Mouse (Mus musculus): ENCODE data around the gene Gpsm1. TPM values are rescaled to one million over a fixed set of nuclear protein-coding genes. Genes with fewer than 3 reads are reported as not detected.
A peak's percentile ranks its signal among the peaks of the same experiment; 100 is the strongest.
"Not testable (repeated sequence)": the region's sequence is repeated elsewhere in the genome, so short reads cannot be mapped to it uniquely, and the experiment has no call there.

Gpsm1 gene
- total RNA-seq, 2 experiments from 2014 or later: 208 to 243 TPM

DNA sequence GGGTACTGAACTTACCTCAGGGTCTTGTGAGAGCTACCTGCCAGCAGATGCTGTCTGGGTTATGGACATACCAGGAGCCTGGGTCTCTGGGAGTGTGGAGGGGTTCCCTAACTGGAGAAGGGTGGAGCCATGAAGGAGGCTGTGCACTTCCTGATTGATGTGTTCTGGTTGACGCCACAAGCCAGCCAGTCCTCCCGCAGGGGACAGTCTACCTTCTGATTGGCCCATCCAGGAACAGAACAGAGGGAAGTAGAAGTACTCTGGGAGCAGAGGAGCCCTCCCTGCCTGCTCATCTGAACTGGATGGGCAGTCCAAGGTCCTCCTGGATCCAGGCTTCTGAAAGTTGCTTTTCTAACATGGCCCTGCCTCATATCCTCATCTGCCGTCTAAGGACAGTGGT lies 45.5 kb downstream of the Gpsm1 start, which contains the start of gene Card9:
TSS of gene Card9 (minus strand) at position 147 of the 400 bp plus-strand sequence.
- intact Hi-C loops (cut with DNase I): no loop called here
- DNase-seq: no peak

GRCm38 (mm10) chr2:26362991-26363390 lies 47.7 kb downstream of the Gpsm1 start:
- intact Hi-C loops (cut with DNase I): no loop called here

DNA sequence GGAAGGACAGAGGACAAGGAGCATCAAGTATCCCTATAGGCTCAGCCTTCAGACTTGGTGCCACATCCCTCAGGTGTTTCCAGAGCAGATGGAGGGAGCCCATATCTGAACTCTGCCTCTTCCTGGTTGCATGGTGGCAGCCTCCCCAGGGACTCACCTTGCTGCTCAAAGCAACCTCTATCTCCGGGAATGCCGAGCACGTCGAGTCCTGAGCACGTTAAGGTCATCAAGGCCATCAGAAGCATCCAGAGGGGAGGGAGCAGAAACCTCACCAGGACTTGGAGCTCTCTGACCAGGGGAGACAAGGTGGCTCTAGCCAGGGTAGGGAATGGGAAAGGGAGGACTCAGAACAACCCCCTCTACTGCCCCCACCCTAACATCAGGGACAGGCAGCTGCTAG lies 48.2 kb downstream of the Gpsm1 start:
- intact Hi-C loops (cut with DNase I): no loop called here
- no peak for DNase-seq

More at GRCm38 (mm10) chr2:26362991-26363390, 47.7 kb downstream of the Gpsm1 start:
- DNase-seq: no peak

GRCm38 (mm10) chr2:26364738-26365465 lies 49.6 kb downstream of the Gpsm1 start:
- DNase-seq: peak; percentile 84
- intact Hi-C loops (cut with DNase I): no loop called here

DNA sequence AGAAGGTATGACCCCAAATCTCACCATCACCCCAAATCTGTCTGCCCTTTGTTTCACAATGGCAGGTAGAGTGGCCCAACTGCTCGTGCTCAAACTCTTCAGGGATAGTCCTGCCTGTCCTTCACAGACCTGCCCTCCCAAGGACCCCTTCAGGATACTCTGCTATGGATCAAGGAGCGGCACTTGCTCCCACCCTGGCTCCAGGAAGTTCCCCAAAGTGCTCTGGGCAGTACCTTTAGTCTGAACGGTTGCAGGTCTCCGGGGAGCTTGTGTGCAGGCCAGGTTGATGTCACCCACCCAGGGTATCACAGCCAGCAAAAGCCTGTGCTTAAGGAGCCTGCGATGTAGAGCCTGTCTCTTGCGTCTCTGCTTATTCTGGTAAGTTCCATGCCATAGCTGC lies 52.6 kb downstream of the Gpsm1 start:
- DNase-seq: no peak
- intact Hi-C loops (cut with DNase I): no loop called here

DNA sequence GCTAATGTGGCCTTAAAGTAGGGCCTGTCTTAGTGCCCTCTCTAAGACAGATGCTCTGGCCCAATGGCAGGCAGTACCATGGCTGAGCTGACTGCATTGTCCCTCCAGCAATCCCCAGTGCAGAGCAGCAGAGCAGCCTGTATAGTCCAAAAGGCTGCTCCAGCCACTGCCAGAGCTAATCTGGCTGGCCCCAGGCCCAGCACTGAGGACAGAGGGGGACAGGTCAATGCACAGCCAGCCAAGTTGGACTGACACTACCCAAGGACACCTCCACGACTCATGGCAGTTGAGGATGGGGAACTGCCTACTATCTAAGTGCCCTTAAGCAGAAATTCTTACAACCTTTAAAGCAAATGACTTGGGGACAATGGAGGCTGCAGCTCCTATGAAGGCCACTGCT lies 53.3 kb downstream of the Gpsm1 start:
- peak; percentile 51 to 58 for DNase-seq
- intact Hi-C loops (cut with DNase I): no loop called here

DNA sequence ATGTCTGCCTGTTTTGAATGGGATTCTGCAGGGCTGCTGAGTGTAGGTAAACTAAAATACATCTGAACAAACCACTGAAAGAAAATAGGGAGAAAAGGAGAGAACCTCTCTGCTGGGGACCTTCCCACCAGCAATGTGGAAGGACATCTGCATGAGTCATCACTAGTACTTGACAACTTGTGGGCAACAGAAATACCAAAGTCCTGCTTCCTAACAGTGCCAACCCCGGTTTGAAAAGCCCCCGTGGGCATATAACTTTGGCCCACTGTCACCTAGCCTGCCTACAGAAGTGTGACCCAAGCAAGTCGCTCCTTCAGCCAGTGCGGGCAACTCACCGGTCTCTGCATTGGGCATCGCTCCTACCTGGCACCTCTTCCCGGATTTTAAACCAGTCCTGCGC lies 57.1 kb downstream of the Gpsm1 start:
- no peak for DNase-seq
- intact Hi-C loops (cut with DNase I): no loop called here

DNA sequence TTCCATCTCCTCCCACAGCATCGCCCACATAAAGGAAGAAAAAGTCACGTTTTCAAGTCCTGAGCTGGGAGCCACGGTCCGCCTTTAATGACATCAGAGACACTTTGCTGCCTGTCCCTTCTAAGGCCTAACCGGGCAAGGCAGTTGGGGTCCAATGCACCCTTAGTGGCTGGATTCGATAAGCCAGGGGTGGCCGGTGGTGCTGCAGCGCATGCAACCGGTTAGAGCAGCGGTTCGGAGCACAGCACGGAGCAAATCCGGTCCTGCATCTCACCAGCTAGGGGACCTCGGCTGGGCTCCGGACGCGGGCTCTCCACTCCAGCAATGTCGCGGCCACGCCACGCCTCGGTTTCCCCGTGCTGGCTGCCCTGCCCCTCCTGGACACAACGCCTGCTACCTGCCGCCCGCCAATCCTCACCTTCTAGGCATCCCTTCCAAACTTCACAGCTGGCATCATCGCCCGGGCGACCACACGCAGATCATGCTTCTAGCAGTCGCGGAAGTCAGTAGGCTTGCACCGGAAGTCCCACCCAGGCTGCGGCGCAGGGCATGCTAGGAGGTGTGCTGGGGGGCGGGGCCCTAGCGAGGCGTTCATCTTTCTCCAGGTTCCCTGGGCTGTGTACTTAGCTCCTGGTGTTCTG lies 64.9 kb downstream of the Gpsm1 start, which contains the start of gene Snapc4:
TSS of gene Snapc4 (minus strand) at position 523 of the 641 bp plus-strand sequence.
- intact Hi-C loops (cut with DNase I): no loop called here
- DNase-seq: peak; percentile 78 to 79

DNA sequence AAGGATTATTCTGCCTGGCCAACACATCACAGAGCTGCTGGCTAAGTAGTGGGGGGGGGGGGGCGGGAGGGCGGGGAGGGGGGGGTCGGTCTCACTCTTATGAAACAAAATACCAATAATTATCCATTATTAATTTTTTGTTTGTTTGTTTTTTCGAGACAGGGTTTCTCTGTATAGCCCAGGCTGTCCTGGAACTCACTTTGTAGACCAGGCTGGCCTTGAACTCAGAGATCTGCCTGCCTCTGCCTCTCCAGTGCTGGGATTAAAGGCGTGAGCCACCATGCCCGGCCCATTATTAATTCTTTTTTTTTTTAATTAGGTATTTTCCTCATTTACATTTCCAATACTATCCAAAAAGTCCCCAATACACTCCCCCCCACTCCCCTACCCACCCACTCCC lies 65.6 kb downstream of the Gpsm1 start:
- intact Hi-C loops (cut with DNase I); DNase-seq: not testable (repeated sequence)

- DNase-seq: no peak
- intact Hi-C loops (cut with DNase I): loop anchor here (2.0 kb wide), 1 partner anchor 21 kb away; the partner anchor contains the start of gene Inpp5e
Measured at GRCm38 (mm10) chr2:26387713-26388112, 72.4 kb downstream of the Gpsm1 start.

DNA sequence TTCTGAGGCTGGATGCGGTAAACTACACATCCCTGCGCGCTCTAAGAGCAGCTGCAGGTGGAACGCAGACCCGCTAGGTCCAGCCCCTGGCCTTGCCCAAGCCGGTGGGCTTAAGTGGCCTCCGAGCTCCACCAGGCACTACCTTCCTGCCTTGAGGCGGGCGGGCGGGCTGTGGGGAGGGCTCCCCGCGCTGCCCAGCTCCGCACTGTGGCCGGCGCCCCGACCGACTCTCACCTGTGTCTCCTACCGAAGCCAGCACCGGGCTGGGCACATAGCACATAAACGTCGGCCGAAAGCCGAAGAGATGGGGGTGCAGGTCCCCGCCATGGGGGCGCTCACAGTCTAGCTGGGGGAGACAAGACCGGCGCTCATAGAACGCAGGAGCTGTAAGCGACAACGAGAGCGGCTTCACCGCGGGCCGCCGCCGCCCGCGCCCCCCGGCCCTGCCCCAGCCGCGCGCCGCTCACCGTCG lies 73.4 kb downstream of the Gpsm1 start:
- intact Hi-C loops (cut with DNase I): loop anchor here (2.0 kb wide), 1 partner anchor 20 kb away; the partner anchor contains the start of gene Inpp5e
- no peak for DNase-seq

DNA sequence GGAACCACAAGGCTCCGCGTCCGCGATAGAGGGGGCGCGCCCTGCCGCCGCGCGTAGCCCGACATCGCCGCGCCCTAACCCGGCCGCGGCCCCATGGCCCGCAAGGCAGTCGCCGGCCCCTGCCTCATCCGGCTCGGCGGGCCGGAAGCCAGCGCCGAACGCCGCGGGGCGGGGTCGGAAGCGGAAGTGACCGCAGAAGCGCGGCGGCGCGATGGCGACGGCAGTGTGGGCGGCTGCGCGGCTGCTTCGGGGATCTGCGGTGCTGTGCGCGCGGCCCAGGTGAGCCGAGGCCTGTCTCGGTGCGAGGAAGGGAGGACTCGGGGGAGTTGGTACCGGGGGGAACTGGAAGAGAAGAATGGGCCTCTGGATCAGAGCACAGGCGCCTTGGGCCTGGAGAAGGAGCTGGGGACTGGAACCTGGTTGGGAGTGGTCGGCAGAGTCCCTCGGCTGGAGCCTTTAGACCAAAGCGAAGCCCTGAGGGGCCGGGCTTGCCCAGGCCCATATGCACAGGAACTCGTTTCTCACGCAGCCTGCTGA lies 73.9 kb downstream of the Gpsm1 start, which contains the start of the genes Entr1 and Pmpca:
TSS of gene Entr1 (minus strand) at position 163 of the 537 bp plus-strand sequence.
TSS of gene Pmpca (plus strand) at position 186 of the 537 bp plus-strand sequence.
- intact Hi-C loops (cut with DNase I): loop anchor here (2.0 kb wide), 1 partner anchor 20 kb away; the partner anchor contains the start of gene Inpp5e
- peak; percentile 88 to 90 for DNase-seq

DNA sequence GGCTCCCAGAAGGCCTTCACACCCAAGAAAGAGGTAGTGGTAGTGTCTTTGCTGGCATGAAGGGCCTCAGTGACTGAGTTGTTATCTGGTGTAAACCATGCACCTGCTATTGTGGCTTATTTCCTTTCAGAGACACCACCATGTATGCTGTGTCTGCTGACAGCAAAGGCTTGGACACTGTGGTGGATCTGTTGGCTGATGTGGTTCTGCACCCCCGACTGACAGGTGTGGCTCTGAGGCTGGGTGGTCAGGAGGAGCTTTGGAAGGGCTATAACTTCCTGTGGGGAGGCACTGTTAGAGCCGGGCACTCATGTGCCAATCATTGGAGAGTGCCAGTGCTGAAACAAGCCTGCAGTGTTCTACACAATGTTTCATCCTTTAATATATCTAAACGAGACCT lies 75.6 kb downstream of the Gpsm1 start:
- intact Hi-C loops (cut with DNase I): no loop called here
- DNase-seq: no peak

- intact Hi-C loops (cut with DNase I): no loop called here
- no peak for DNase-seq
Measured at GRCm38 (mm10) chr2:26391617-26392016, 76.3 kb downstream of the Gpsm1 start.

Other genes with a start within 250 kb of the Gpsm1 start
- 10 to 100 TPM; 23.4 to 25.3 TPM for gene Nacc2, start 192.3 kb upstream of the Gpsm1 start, total RNA-seq (2021)
- not detected for gene Lhx3, start 107.2 kb upstream of the Gpsm1 start, total RNA-seq (2021)
- 10 to 100 TPM; 19.0 to 19.7 TPM for gene Qsox2, start 78.0 kb upstream of the Gpsm1 start, total RNA-seq (2021)
- gene Ccdc187, start 21.0 kb upstream of the Gpsm1 start, total RNA-seq (2021): under 1 TPM; 0.03 to 0.08 TPM
- gene Dnlz, start 36.6 kb downstream of the Gpsm1 start, total RNA-seq (2021): 10 to 100 TPM; 21.1 to 21.4 TPM
- 1 to 10 TPM; 1.4 to 1.5 TPM for gene Card9, start 45.4 kb downstream of the Gpsm1 start, total RNA-seq (2021)
- 1 to 10 TPM; 8.5 to 9.3 TPM for gene Snapc4, start 65.1 kb downstream of the Gpsm1 start, total RNA-seq (2021)
- gene Entr1, start 73.8 kb downstream of the Gpsm1 start, total RNA-seq (2021): 10 to 100 TPM; 43.4 to 48.2 TPM
- 100 to 1,000 TPM; 137 to 154 TPM for gene Pmpca, start 73.8 kb downstream of the Gpsm1 start, total RNA-seq (2021)
- gene Inpp5e, start 93.7 kb downstream of the Gpsm1 start, total RNA-seq (2021): 10 to 100 TPM; 13.8 to 15.4 TPM
- gene Sec16a, start 129.7 kb downstream of the Gpsm1 start, total RNA-seq (2021): 10 to 100 TPM; 36.9 to 39.1 TPM
- 10 to 100 TPM; 29.5 to 34.0 TPM for gene Notch1, start 201.1 kb downstream of the Gpsm1 start, total RNA-seq (2021)

Measured in heart, postnatal 36 days (tissue).